In the genomic region with DNA sequence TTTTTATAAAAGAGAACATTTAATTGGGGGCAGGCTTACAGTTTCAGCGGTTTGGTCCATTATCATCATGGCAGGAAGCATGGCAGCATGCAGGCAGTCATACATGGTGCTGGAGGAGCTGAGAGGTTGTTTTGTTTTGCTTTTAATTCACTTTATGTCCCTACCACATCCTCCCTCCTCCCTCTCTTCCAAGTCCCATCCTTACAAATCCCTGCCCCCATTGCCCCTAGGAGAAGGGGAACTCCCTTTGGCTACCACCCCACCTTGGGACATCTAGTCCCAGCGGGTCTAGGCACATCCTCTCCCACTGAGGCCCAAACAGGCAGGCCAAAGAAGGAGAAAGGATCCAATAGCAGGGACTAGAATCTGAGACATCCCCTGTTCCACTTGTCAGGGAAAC, we compare ENCODE assay signal across 31 mouse cellular contexts.
"Had no signal": no experiment of that assay in that cellular context is flagged by ENCODE, and none has a peak within 500 bp of the region (broad histone marks: within the 10 kb centered on the region; RNA-seq: fewer than 3 reads in every experiment).

No protein-coding gene starts in this region.

- H3K36me3 ChIP-seq: liver, embryonic 13.5 days had no signal

- H3K27me3 ChIP-seq: limb, embryonic 12.5 days; limb, embryonic 13.5 days; limb, embryonic 15.5 days; liver, embryonic 12.5 days; liver, embryonic 13.5 days; liver, embryonic 15.5 days; lung, embryonic 15.5 days; megakaryocyte, embryonic 14.5 days; midbrain, embryonic 12.5 days; midbrain, embryonic 13.5 days; midbrain, embryonic 15.5 days; neural tube, embryonic 12.5 days had no signal

- DNase-seq: left cerebral cortex, postnatal 4 days; liver; liver, embryonic 13.5 days; liver, postnatal 0 days; lung, adult 18-20 months; lung, adult 2 months; lung, embryonic 14.5 days; lung, postnatal 10 days; lung, postnatal 14 days; lung, postnatal 36 days; lung, postnatal 4 days had no signal

- H3K27ac ChIP-seq: left cerebral cortex, adult 2 months; limb, embryonic 10.5 days; limb, embryonic 12.5 days; limb, embryonic 13.5 days; limb, embryonic 15.5 days; liver, embryonic 12.5 days; liver, embryonic 13.5 days; liver, embryonic 14.5 days; liver, embryonic 15.5 days; lung, embryonic 15.5 days; macrophage; midbrain, embryonic 10.5 days; midbrain, embryonic 12.5 days; midbrain, embryonic 13.5 days; midbrain, embryonic 15.5 days; neural tube, embryonic 12.5 days had no signal

- H3K4me3 ChIP-seq: left cerebral cortex, adult 2 months; limb, embryonic 10.5 days; limb, embryonic 12.5 days; limb, embryonic 13.5 days; limb, embryonic 15.5 days; liver, embryonic 12.5 days; liver, embryonic 13.5 days; liver, embryonic 15.5 days; lung, embryonic 15.5 days; midbrain, embryonic 10.5 days; midbrain, embryonic 12.5 days; midbrain, embryonic 13.5 days; midbrain, embryonic 15.5 days; myocyte; neural tube, embryonic 12.5 days had no signal

- H3K9me3 ChIP-seq: limb, embryonic 10.5 days; limb, embryonic 13.5 days; limb, embryonic 15.5 days; liver, embryonic 12.5 days; liver, embryonic 13.5 days; liver, embryonic 15.5 days; lung, embryonic 15.5 days; megakaryocyte, embryonic 14.5 days; midbrain, embryonic 10.5 days; midbrain, embryonic 12.5 days; midbrain, embryonic 13.5 days; midbrain, embryonic 15.5 days; neural tube, embryonic 12.5 days had no signal

- H3K9ac ChIP-seq: limb, embryonic 12.5 days; limb, embryonic 13.5 days; limb, embryonic 15.5 days; liver, embryonic 12.5 days; liver, embryonic 13.5 days; liver, embryonic 14.5 days; liver, embryonic 15.5 days; liver, postnatal 0 days; lung, embryonic 14.5 days; lung, embryonic 15.5 days; midbrain, embryonic 12.5 days; midbrain, embryonic 13.5 days; midbrain, embryonic 15.5 days; neural tube, embryonic 12.5 days had no signal

- H3K4me2 ChIP-seq: limb, embryonic 12.5 days; limb, embryonic 13.5 days; limb, embryonic 15.5 days; liver, embryonic 11.5 days; liver, embryonic 12.5 days; liver, embryonic 13.5 days; liver, embryonic 15.5 days; lung, embryonic 14.5 days; lung, embryonic 15.5 days; midbrain, embryonic 12.5 days; midbrain, embryonic 13.5 days; midbrain, embryonic 15.5 days; neural tube, embryonic 12.5 days had no signal

- H3K4me1 ChIP-seq: limb, embryonic 10.5 days; limb, embryonic 12.5 days; limb, embryonic 15.5 days; liver, embryonic 12.5 days; liver, embryonic 13.5 days; liver, embryonic 15.5 days; lung, embryonic 15.5 days; midbrain, embryonic 12.5 days; midbrain, embryonic 13.5 days; neural tube, embryonic 12.5 days had no signal

- ATAC-seq: liver, embryonic 12.5 days; liver, postnatal 0 days; lung, postnatal 0 days; midbrain, embryonic 13.5 days; midbrain, embryonic 15.5 days; midbrain, embryonic 16.5 days had no signal
